ENCODE assay signal across 8 mouse cellular contexts in genomic region chr4:120283141-120283540, GRCm38 (mm10). TPM values are rescaled to one million over a fixed set of nuclear protein-coding genes. Genes with fewer than 3 reads are reported as not detected.
A peak's percentile ranks its signal among the peaks of the same experiment; 100 is the strongest.
DNase-seq lines count a peak whose midpoint lies in the region; ATAC-seq lines count a peak whose summit lies in the region.

No protein-coding gene starts in this region.

- H3K27ac ChIP-seq in forebrain, embryonic 14.5 days (ENCODE audit: low read depth, low read length), result peak overlapping the region; percentile 96
- H3K27ac ChIP-seq in lung, embryonic 16.5 days (ENCODE audit: low read length), result peak overlapping the region; percentile 67; the same call in 1 of the 2 replicates

- intact Hi-C loops in heart, postnatal 14 days (cut with DNase I), result no loop called here

- peaks cover 60% of the 10 kb centered on the region for H3K4me1 ChIP-seq in forebrain, embryonic 14.5 days (ENCODE audit: control insufficient read depth, insufficient read depth, low read length)
- H3K4me1 ChIP-seq in lung, embryonic 16.5 days (replicated peaks; ENCODE audit: control insufficient read depth, insufficient read depth, low read length), result peaks cover 23% of the 10 kb centered on the region

- peaks cover 15% of the 10 kb centered on the region for H3K36me3 ChIP-seq in forebrain, embryonic 14.5 days (ENCODE audit: control insufficient read depth, insufficient read depth, low read length)
- H3K36me3 ChIP-seq in lung, embryonic 16.5 days (ENCODE audit: control insufficient read depth, insufficient read depth, low read length), result no peaks in the 10 kb centered on the region

- peak; percentile 79 for DNase-seq in MN1 (ENCODE audit: low spot score)
- DNase-seq in adrenal gland, postnatal 14 days, result peak; percentile 94
- DNase-seq in forebrain, embryonic 14.5 days (ENCODE audit: low spot score), result peak; percentile 96
- peak; percentile 79 to 90 for DNase-seq in heart, postnatal 14 days
- DNase-seq in kidney, postnatal 36 days, result peak; percentile 74 to 77
- peak; percentile 76 for DNase-seq in retina, embryonic 14.5 days (ENCODE audit: low spot score)
- DNase-seq in T-cell, adult 2 months (ENCODE audit: low spot score), result no peak

- H3K9ac ChIP-seq in forebrain, embryonic 14.5 days (ENCODE audit: low read length), result peak overlapping the region; percentile 97
- H3K9ac ChIP-seq in lung, embryonic 16.5 days (ENCODE audit: low read length), result peak overlapping the region; percentile 71

- peak; percentile 82 for ATAC-seq in forebrain, embryonic 14.5 days
- ATAC-seq in lung, embryonic 16.5 days (ENCODE audit: low read depth), result peak; percentile 85

- peak overlapping the region; percentile 94 for H3K4me3 ChIP-seq in forebrain, embryonic 14.5 days (ENCODE audit: low read depth, low read length)
- H3K4me3 ChIP-seq in lung, embryonic 16.5 days (ENCODE audit: low read length), result peak overlapping the region; percentile 47

- H3K9me3 ChIP-seq in forebrain, embryonic 14.5 days (replicated peaks; ENCODE audit: control insufficient read depth, low read length), result no peaks in the 10 kb centered on the region
- H3K9me3 ChIP-seq in lung, embryonic 16.5 days (ENCODE audit: control insufficient read depth, low read length), result no peaks in the 10 kb centered on the region

- 3% methylated on average over 6 of the region's 6 CpGs for WGBS in forebrain, embryonic 14.5 days
- 7% methylated on average over 4 of the region's 6 CpGs for WGBS in lung, embryonic 16.5 days

- no peaks in the 10 kb centered on the region; the same call in 1 of the 2 replicates for H3K27me3 ChIP-seq in forebrain, embryonic 14.5 days (replicated peaks; ENCODE audit: control insufficient read depth, insufficient read depth, low read length)
- peaks cover 43% of the 10 kb centered on the region for H3K27me3 ChIP-seq in lung, embryonic 16.5 days (ENCODE audit: control insufficient read depth, insufficient read depth, low read depth, low read length)

- H3K4me2 ChIP-seq in forebrain, embryonic 14.5 days (ENCODE audit: low read length), result peak overlapping the region; percentile 62
- H3K4me2 ChIP-seq in lung, embryonic 16.5 days (ENCODE audit: low read depth, low read length), result peak overlapping the region; percentile 92

RNA-seq across cellular contexts. Expression of gene Foxo6, which starts 4.0 kb away (rescaled TPM):
- total RNA-seq in adrenal gland, postnatal 14 days (2021), result 1.4 and 1.9 TPM in 2 replicates
- polyA plus RNA-seq in forebrain, embryonic 14.5 days (2014; fragmentation: Nextera tagmentation; extraction: Ambion mirVana), result 4.9 and 6.5 TPM in 2 replicates
- 1 to 10 TPM; 6.1 to 7.2 TPM for total RNA-seq in heart, postnatal 14 days (2021)
- 0.15 and 0.24 TPM in 2 replicates for polyA plus RNA-seq in lung, embryonic 16.5 days (2015; fragmentation: Nextera tagmentation; extraction: Ambion mirVana)
